In genomic region chr6:72221271-72221670, GRCm38 (mm10) we compare ENCODE assay signal across 17 mouse cellular contexts. TPM values are rescaled to one million over a fixed set of nuclear protein-coding genes. Genes with fewer than 3 reads are reported as not detected.
DNase-seq lines count a peak whose midpoint lies in the region; ATAC-seq and TF ChIP-seq lines count a peak whose summit lies in the region.
"Had no signal": no experiment of that assay in that cellular context is flagged by ENCODE, and none has a peak within 500 bp of the region (broad histone marks: within the 10 kb centered on the region; RNA-seq: fewer than 3 reads in every experiment).

No protein-coding gene starts in this region.

- H3K4me2 ChIP-seq in heart, embryonic 14.5 days (ENCODE audit: low read length) = peak overlapping the region; percentile 54
- H3K4me2 ChIP-seq: embryonic facial prominence, embryonic 12.5 days had no signal

- 0 out of 2 replicates have a peak, but pooled peaks cover 4% of the 10 kb centered on the region for H3K36me3 ChIP-seq in heart, embryonic 14.5 days (ENCODE audit: control insufficient read depth, insufficient read depth, low read length)
- H3K36me3 ChIP-seq in embryonic facial prominence, embryonic 10.5 days (replicated peaks) = no peaks in the 10 kb centered on the region
- H3K36me3 ChIP-seq: embryonic facial prominence, embryonic 12.5 days; neural tube, embryonic 13.5 days had no signal

- H3K9me3 ChIP-seq in heart, embryonic 14.5 days (ENCODE audit: control insufficient read depth, low read length) = no peaks in the 10 kb centered on the region
- no peaks in the 10 kb centered on the region for H3K9me3 ChIP-seq in embryonic facial prominence, embryonic 10.5 days
- H3K9me3 ChIP-seq: embryonic facial prominence, embryonic 12.5 days; neural tube, embryonic 13.5 days had no signal

- peak; percentile 64 for TF ChIP-seq CTCF in layer of hippocampus, adult 2 months (conservative IDR thresholded peaks at IDR 0.05)

- H3K27ac ChIP-seq in heart, embryonic 14.5 days (replicated peaks in 1 of 2; ENCODE audit: control insufficient read depth in 1 of 2, insufficient read depth in 1 of 2, low read depth in 2 of 2, low read length in 2 of 2) = peak overlapping the region in 1 of 2 experiments; percentile 65; a peak in 1 of 4 replicates
- H3K27ac ChIP-seq in layer of hippocampus, adult 2 months = no peak overlapping the region
- H3K27ac ChIP-seq in embryonic facial prominence, embryonic 10.5 days (replicated peaks) = peak overlapping the region; percentile 83; the same call in 1 of the 2 replicates
- H3K27ac ChIP-seq: embryonic facial prominence, embryonic 12.5 days had no signal

- no peak overlapping the region for H3K4me3 ChIP-seq in heart, embryonic 14.5 days (ENCODE audit: control insufficient read depth in 1 of 2, insufficient read depth in 1 of 2, low read depth in 1 of 2, low read length in 2 of 2)
- no peak overlapping the region for H3K4me3 ChIP-seq in layer of hippocampus, adult 2 months
- no peak overlapping the region for H3K4me3 ChIP-seq in embryonic facial prominence, embryonic 10.5 days
- H3K4me3 ChIP-seq: embryonic facial prominence, embryonic 12.5 days; neural tube, embryonic 13.5 days had no signal

- ATAC-seq in heart, embryonic 14.5 days (ENCODE audit: insufficient number of reproducible peaks, insufficient read depth, low FRiP score, low read depth) = no peak
- ATAC-seq: Patski had no signal

- WGBS in heart, embryonic 14.5 days = 48% methylated on average over 6 of the region's 6 CpGs
- 44% methylated on average over 6 of the region's 6 CpGs for WGBS in embryonic facial prominence, embryonic 10.5 days

- no peak overlapping the region for H3K9ac ChIP-seq in heart, embryonic 14.5 days (ENCODE audit: low read length)
- H3K9ac ChIP-seq: embryonic facial prominence, embryonic 12.5 days; neural tube, embryonic 13.5 days had no signal

- H3K4me1 ChIP-seq in heart, embryonic 14.5 days (ENCODE audit: control insufficient read depth in 2 of 2, insufficient read depth in 2 of 2, low read length in 2 of 2) = peaks cover 52 to 62% of the 10 kb centered on the region in 2 experiments
- peaks cover 79% of the 10 kb centered on the region for H3K4me1 ChIP-seq in embryonic facial prominence, embryonic 10.5 days

- peak; percentile 28 for DNase-seq in embryo, embryonic 10 days (ENCODE audit: low spot score)
- no peak for DNase-seq in embryo, embryonic 9.5 days (ENCODE audit: extremely low spot score)
- no peak for DNase-seq in heart, adult 9 months (ENCODE audit: low spot score in 2 of 2)
- DNase-seq in layer of hippocampus, adult 2 months (ENCODE audit: low spot score in 2 of 2) = no peak
- no peak for DNase-seq in layer of hippocampus, postnatal 10 days (ENCODE audit: low spot score in 2 of 2)
- no peak for DNase-seq in embryonic facial prominence, embryonic 10.5 days (ENCODE audit: low spot score)
- DNase-seq in right cerebral cortex, adult 18-20 months = no peak
- DNase-seq: adrenal gland, adult 2 months; cerebellum, adult 9-10 months; gastrocnemius, postnatal 14 days; kidney, postnatal 25 days; lung, adult 18-20 months; spleen, adult 18-20 months had no signal

- no peaks in the 10 kb centered on the region for H3K27me3 ChIP-seq in heart, embryonic 14.5 days (ENCODE audit: control insufficient read depth, insufficient read depth, low read length)
- peaks cover 37% of the 10 kb centered on the region for H3K27me3 ChIP-seq in embryonic facial prominence, embryonic 10.5 days (replicated peaks; ENCODE audit: low read depth, poor library complexity, severe bottlenecking)
- H3K27me3 ChIP-seq: Patski had no signal

RNA-seq across cellular contexts. Expression of gene Atoh8, which starts 14.1 kb away (rescaled TPM):
- polyA plus RNA-seq in heart, embryonic 14.5 days (2014; fragmentation: Nextera tagmentation; extraction: Ambion mirVana) = 8.9 and 12.0 TPM in 2 replicates
- 1 to 10 TPM; 2.1 to 3.1 TPM for total RNA-seq in layer of hippocampus, adult 2 months (2021)
- 1 to 10 TPM; 2.6 to 3.0 TPM for total RNA-seq in layer of hippocampus, postnatal 10 days (2021)
- polyA plus RNA-seq in embryonic facial prominence, embryonic 10.5 days (2016; fragmentation: Nextera tagmentation; extraction: Ambion mirVana) = 17.7 and 21.4 TPM in 2 replicates
